Mouse (Mus musculus) testis, adult 2 months (tissue): ENCODE measurements at regions not wholly inside any gene's neighbourhood (a gene's known extent, or its start where the extent isn't known, plus 50 kb on each side); places are given as distances from the start of the nearest gene placed in this dataset.

Source experiments
- H3K27ac ChIP-seq: fragments of 200-500 bp; 2 replicates; pipeline ENCODE4 v1.5.1; 2012; ENCODE audit warnings: low read depth, low read length; ENCODE audit not compliant: control insufficient read depth, insufficient read depth
- H3K27me3 ChIP-seq: fragments of 200-500 bp; 2 replicates; pipeline ENCODE4 v1.6.1; 2012; ENCODE audit warnings: mild to moderate bottlenecking, low read length, moderate library complexity; ENCODE audit not compliant: control insufficient read depth, insufficient read depth
- H3K36me3 ChIP-seq: fragments of 200-500 bp; 2 replicates; pipeline ENCODE4 v1.6.1; 2012; ENCODE audit warnings: mild to moderate bottlenecking, low read length; ENCODE audit not compliant: control insufficient read depth, insufficient read depth
- H3K4me1 ChIP-seq: fragments of 200-500 bp; 2 replicates; pipeline ENCODE4 v1.6.1; 2012; ENCODE audit warnings: low read length; ENCODE audit not compliant: control insufficient read depth, insufficient read depth
- H3K4me3 ChIP-seq: fragments of 200-500 bp; 2 replicates; pipeline ENCODE4 v1.5.1; 2012; ENCODE audit warnings: low read depth, mild to moderate bottlenecking, low read length, moderate library complexity, mixed read lengths; ENCODE audit not compliant: control insufficient read depth
- CTCF ChIP-seq: fragments of 200-500 bp; IDR thresholded peaks from 2 replicates; pipeline ENCODE4 v1.5.1; 2012; ENCODE audit warnings: low read depth, mild to moderate bottlenecking, inconsistent platforms, low read length, moderate library complexity; ENCODE audit not compliant: control insufficient read depth, insufficient read depth, insufficient replicate concordance
- POLR2A ChIP-seq: fragments of 200-500 bp; IDR thresholded peaks from 2 replicates; pipeline ENCODE4 v1.6.1; 2012; ENCODE audit warnings: low read depth, mild to moderate bottlenecking, inconsistent platforms, low read length, moderate library complexity; ENCODE audit not compliant: control insufficient read depth

DNA sequence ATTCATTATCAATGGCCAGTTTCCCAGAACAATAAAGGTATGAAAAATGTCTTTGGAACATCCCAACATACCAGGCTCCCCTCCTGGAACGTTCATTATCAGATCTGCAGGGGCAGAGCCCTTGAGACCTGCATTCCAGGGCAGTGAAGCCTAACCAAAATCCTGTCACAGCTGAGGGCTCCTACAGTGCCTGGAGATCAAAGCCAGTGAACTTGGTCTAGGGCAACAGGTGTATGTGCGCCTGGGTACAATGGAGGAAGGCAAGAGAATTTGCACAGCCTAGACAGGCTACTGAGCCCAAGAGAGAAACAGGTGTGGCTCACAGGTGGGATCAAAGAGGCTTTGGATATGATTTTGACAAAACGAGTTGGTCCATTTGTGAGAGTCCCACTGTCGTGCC is 335.6 kb downstream of the Efnb2 start:
- Histone ChIP-seq H3K36me3 (no peaks in the 10 kb centered on the region), H3K27ac (no peak overlapping the region), H3K27me3 (no peaks in the 10 kb centered on the region), H3K4me1 (peaks cover 3% of the 10 kb centered on the region), H3K4me3 (no peak overlapping the region)
- TF ChIP-seq POLR2A (no peak), CTCF (no peak)

DNA sequence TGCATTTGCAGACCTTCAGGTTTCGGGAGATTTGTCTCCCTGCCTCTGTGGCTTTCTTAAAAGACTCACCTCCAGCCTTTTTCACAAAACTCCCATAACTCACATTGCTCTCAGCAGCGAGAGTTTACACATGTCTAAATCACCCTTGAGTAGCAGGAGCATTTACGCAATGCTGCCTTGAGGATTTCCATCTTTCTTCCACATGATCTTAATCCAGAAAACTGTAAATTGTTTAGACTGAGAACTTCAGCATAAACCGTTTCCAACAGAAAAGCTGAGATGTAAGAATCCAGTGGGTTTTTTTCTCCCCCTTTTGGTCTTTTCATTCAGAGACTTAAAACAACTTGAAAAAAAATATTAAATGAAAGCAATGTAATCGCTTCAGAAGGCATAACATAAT is 336.5 kb downstream of the Efnb2 start:
- no peak for TF ChIP-seq CTCF
- TF ChIP-seq POLR2A, result no peak
- H3K36me3 ChIP-seq, result no peaks in the 10 kb centered on the region
- no peak overlapping the region for H3K27ac ChIP-seq
- no peak overlapping the region for H3K4me3 ChIP-seq
- no peaks in the 10 kb centered on the region for H3K27me3 ChIP-seq
- H3K4me1 ChIP-seq, result peaks cover 3% of the 10 kb centered on the region

DNA sequence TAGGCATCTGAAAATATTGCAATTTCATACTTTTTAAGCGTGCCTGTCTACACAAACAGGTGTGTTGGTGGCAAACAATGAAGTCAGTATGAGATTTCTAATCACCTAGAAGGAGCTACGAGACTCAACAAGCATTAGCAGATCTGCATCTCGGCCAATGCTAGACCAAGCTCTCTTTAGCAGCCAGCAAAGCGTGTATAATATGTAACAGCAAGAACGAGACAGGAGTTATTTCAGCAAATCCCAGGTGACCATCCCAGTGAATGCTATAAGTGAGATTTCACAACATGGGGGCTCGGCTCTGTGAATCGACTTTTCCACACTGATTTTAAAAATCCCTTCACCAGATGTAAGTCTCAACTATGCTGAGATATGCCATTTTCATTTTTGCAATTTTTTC is 352.8 kb downstream of the Efnb2 start:
- no peak overlapping the region for H3K27ac ChIP-seq
- TF ChIP-seq CTCF (no peak), POLR2A (no peak)
- H3K36me3 ChIP-seq, result no peaks in the 10 kb centered on the region
- H3K4me1 ChIP-seq, result peaks cover 7% of the 10 kb centered on the region
- no peak overlapping the region for H3K4me3 ChIP-seq
- no peaks in the 10 kb centered on the region for H3K27me3 ChIP-seq

DNA sequence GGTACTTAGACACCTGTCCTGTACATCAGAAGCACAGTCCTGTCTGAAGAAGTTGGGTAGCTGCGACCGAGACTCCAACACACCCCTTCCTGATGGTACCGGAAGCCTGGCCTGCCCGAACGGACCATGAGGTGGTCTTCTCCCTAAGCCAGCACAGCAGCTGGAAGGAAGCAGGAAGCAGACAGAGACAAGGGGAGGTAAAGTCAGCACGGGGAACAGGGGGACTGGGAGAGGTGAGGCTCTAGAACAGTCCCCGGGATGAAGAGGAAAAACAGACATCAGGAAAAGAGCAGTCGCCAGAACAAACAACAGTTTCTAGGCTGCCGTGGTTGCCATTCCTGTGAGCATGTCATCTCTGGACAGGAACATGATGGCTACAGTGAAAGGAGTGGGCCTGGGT is 353.6 kb downstream of the Efnb2 start:
- TF ChIP-seq CTCF, result no peak
- TF ChIP-seq POLR2A, result no peak
- H3K4me1 ChIP-seq, result peaks cover 7% of the 10 kb centered on the region
- no peaks in the 10 kb centered on the region for H3K36me3 ChIP-seq
- H3K27ac ChIP-seq, result no peak overlapping the region
- peak overlapping the region; percentile 21 for H3K4me3 ChIP-seq
- H3K27me3 ChIP-seq, result no peaks in the 10 kb centered on the region

DNA sequence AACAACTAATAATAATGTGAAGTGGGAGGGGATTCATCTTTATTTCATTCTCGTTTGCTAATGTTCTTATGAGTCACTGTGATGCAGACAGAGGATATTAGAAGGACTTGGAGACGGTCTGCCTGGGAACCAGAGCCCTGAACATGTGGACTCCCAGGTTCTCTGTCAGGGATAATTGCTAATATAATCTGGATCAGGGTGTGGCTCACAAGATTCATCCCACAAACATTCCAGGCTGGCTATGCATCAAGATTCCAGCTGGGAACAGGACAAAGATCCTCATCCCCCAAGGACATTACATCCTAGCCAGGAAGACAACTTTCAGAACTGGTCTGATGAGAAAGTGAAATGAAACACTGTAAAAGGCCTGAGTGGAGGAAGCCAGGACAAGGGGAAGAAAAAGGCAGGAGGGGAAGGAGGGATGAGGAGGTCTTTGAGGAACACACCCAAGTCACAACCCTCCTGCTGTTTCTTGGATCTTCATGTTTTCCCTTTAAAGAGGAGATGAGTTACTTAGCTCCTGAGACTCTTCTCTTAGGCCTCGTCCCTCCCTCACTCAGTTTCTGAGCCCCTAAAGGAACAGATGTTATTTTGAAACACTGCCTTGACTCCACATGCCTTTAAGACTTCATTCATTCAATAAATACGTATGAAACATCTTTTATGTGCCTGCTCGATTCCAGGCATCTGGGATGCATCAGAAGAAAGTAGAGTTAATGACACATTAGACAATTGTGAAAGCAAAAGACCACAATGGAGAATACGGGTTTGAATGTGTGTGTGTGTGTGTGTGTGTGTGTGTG is 360.9 kb downstream of the Efnb2 start:
- Histone ChIP-seq H3K36me3 (no peaks in the 10 kb centered on the region), H3K27ac (no peak overlapping the region), H3K4me1 (no peaks in the 10 kb centered on the region), H3K27me3 (no peaks in the 10 kb centered on the region), H3K4me3 (no peak overlapping the region)
- no peak for TF ChIP-seq CTCF
- no peak for TF ChIP-seq POLR2A

DNA sequence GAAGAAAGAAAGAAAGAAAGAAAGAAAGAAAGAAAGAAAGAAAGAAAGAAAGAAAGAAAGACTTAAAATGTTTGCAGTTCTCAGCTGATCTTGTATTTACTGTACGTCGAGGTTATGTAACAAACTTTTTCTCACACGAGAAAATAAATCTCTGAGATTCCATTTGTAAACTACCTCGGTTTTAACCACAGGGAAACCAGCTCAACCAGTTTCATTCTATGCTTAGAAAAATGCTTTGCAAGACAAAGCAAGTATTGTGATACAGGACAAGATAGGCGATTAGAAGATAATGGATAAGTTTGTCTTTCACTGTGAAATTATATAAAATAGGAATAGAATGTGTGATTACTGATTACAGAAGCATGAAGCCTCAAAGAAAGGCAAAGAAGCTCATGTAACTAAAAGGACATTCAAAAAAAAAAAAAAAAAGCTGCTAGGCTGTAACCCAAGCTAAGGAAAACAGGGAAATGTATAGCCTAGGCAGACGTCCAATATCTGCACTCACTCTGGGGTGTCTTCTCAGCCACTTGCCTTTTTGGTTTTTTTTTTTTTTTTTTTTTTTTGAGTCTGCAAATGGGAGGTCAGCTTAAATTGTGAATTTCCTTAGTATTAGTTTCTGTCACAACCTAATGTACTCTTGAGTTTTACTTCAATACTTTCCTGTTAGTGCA is 368.3 kb downstream of the Efnb2 start:
- no peak overlapping the region for H3K4me3 ChIP-seq
- no peaks in the 10 kb centered on the region for H3K4me1 ChIP-seq
- H3K27me3 ChIP-seq, result no peaks in the 10 kb centered on the region
- H3K36me3 ChIP-seq, result no peaks in the 10 kb centered on the region
- TF ChIP-seq POLR2A (no peak), CTCF (no peak)
- no peak overlapping the region for H3K27ac ChIP-seq

DNA sequence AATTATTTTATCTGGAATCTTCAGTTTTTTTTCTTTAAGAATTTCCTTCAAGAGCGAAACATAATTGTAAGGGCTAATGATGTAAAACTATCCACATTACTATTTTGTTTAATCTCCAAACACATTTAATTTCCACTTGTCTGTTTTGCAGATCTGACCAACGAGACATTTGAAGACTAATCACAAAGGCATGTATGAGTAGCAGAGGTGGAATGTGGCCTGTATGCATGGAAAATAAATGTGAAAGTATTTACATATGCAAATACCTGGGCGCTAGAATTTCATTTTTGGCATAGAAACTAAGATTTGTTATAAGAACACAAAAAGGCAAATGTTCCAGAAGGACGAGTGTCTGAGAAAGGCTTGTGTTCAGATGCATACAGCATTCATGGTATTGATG is 375.2 kb downstream of the Efnb2 start:
- TF ChIP-seq CTCF (no peak), POLR2A (no peak)
- Histone ChIP-seq H3K4me3 (no peak overlapping the region), H3K27ac (no peak overlapping the region)

More for the DNA sequence above, 375.2 kb downstream of the Efnb2 start:
- Histone ChIP-seq H3K27me3 (no peaks in the 10 kb centered on the region), H3K4me1 (no peaks in the 10 kb centered on the region), H3K36me3 (no peaks in the 10 kb centered on the region)
